Mouse (Mus musculus) limb, embryonic 11.5 days (tissue): Measurements from ENCODE around the gene Inha. TPM values are rescaled to one million over a fixed set of nuclear protein-coding genes. Genes with fewer than 3 reads are reported as not detected.

Source experiments
- ATAC-seq: fragments of 200-750 bp; cut with Nextera tagmentation; 2 replicates; pipeline ENCODE4 v1.8.0; 2017; ENCODE audit warnings: low read depth; ENCODE audit not compliant: insufficient number of reproducible peaks, low FRiP score, low TSS enrichment
- DNase-seq: peaks from one replicate; pipeline ENCODE4 v3.0.0-alpha.2; 2015; ENCODE audit warnings: low spot score
- H3K27ac ChIP-seq: fragments of 300-500 bp; sonication (generic); replicated peaks from 2 replicates; pipeline ENCODE4 v1.5.1; 2014; ENCODE audit warnings: low read depth, mild to moderate bottlenecking, low read length
- H3K27me3 ChIP-seq: fragments of 300-500 bp; sonication (generic); 2 replicates; pipeline ENCODE4 v1.6.1; 2014; ENCODE audit warnings: mild to moderate bottlenecking, low read length, mixed read lengths; ENCODE audit not compliant: control insufficient read depth, insufficient read depth
- H3K36me3 ChIP-seq: fragments of 300-500 bp; sonication (generic); 2 replicates; pipeline ENCODE4 v1.6.1; 2014; ENCODE audit warnings: mild to moderate bottlenecking, low read length, moderate library complexity, mixed read lengths; ENCODE audit not compliant: control insufficient read depth, insufficient read depth
- H3K4me1 ChIP-seq: fragments of 300-500 bp; sonication (generic); 2 replicates; pipeline ENCODE4 v1.6.1; 2014; ENCODE audit warnings: low read length, mixed read lengths; ENCODE audit not compliant: control insufficient read depth, insufficient read depth
- H3K4me2 ChIP-seq: fragments of 300-500 bp; sonication (generic); 2 replicates; pipeline ENCODE4 v1.6.1; 2014; ENCODE audit warnings: low read depth, mild to moderate bottlenecking, moderate library complexity; ENCODE audit not compliant: severe bottlenecking
- H3K4me3 ChIP-seq: fragments of 300-500 bp; sonication (generic); 2 replicates; pipeline ENCODE4 v1.5.1; 2014; ENCODE audit warnings: low read depth, low read length
- H3K9ac ChIP-seq: fragments of 300-500 bp; sonication (generic); 2 replicates; pipeline ENCODE4 v1.6.1; 2014; ENCODE audit warnings: mild to moderate bottlenecking, low read length
- H3K9me3 ChIP-seq: fragments of 300-500 bp; sonication (generic); 2 replicates; pipeline ENCODE4 v1.6.1; 2016; ENCODE audit warnings: low read length; ENCODE audit not compliant: control insufficient read depth
- WGBS: fragments of 180-500 bp; shearing (Covaris S2); extraction: QIAGEN DNeasy Blood & Tissue Kit; methylation state at CpG from one replicate; pipeline ENCODE4 v1.1.7; 2014; 5-methylcytosine and 5-hydroxymethylcytosine counted together
- polyA plus RNA-seq: library from polyadenylated mRNA; unstranded; fragments of >200 nt; fragmentation: Nextera tagmentation; extraction: Ambion mirVana; gene quantifications from 2 replicates; pipeline ENCODE4 v1.2.1, GENCODE M21; 2014

Gene Inha
- polyA plus RNA-seq, 1 experiment from 2014 or later = 2.3 TPM

DNA sequence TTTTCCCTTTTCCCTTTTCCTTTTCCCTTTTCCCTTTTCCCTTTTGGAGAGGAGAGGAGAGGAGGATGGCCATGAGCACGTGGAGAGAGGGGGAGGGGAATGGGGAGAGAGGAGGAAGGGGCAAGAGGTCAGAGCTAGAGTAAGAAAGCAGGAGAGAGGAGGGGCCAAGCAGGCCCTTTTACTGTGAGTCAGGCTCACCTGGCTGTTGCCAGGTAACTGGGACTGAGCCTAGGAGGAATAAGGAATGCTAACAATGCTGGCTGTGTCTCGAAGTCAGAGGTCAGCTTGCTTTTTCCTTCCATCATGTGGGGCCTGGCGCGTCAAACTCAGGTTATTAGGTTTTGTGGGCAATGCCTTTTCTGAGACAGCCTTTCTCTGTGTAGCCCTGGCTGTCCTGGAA, 11.1 kb downstream of the Inha start:
- no peak overlapping the region for H3K4me2 ChIP-seq
- no peak overlapping the region for H3K27ac ChIP-seq
- DNase-seq = no peak
- H3K4me1 ChIP-seq = no peaks in the 10 kb centered on the region
- no peaks in the 10 kb centered on the region for H3K36me3 ChIP-seq
- H3K27me3 ChIP-seq = no peaks in the 10 kb centered on the region
- H3K9ac ChIP-seq = no peak overlapping the region
- no peak overlapping the region for H3K4me3 ChIP-seq
- no peak for ATAC-seq
- whole genome bisulfite sequencing = 49% methylated on average over 4 of the region's 4 CpGs
- no peaks in the 10 kb centered on the region; the same call in 1 of the 2 replicates for H3K9me3 ChIP-seq

DNA sequence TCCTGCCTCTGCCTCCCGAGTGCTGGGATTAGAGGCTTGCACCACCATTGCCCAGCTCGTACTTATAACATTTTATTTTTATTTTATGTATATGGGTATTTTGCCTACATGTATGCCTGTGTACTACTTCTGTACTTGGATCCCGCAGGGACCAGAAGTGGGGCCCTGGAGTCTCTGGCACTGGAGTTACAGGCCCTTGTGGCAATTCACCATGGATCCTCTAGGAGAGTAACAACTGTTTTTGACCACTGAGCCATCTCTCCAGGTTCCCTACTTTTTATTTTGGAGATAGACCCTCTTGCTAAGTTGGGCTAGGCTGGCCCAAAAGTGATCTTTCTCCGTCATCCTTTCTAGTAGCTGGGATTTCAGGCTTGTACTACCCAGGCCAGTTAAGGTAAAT, 11.6 kb downstream of the Inha start:
- Histone ChIP-seq H3K9me3 (no peaks in the 10 kb centered on the region; the same call in 1 of the 2 replicates), H3K9ac (no peak overlapping the region), H3K36me3 (no peaks in the 10 kb centered on the region), H3K4me1 (no peaks in the 10 kb centered on the region), H3K27me3 (no peaks in the 10 kb centered on the region), H3K27ac (no peak overlapping the region), H3K4me2 (no peak overlapping the region), H3K4me3 (no peak overlapping the region)
- DNase-seq = no peak
- 93% methylated on average over 4 of the region's 4 CpGs for WGBS
- no peak for ATAC-seq

DNA sequence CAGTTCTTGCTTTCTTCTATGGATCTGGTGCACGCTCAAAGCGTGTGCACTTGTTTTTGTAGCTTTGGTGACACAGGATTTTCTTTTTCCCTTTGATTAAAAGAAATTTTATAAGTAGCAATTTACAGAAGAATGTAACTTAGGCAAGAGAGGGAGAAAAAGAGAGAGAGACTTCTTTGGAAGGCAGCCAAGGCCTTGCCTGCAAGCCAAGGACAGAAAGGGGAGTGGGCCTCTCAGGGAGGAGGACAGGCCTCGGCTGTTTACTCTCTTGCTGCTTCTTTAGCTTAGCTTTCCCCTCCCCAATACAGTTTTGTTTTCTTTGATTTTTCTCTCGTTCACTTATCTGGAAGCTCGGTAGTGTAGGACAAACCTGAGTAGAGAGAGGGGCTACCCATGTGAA, 12.7 kb downstream of the Inha start:
- no peak overlapping the region for H3K4me3 ChIP-seq
- H3K4me2 ChIP-seq = no peak overlapping the region
- no peak overlapping the region for H3K27ac ChIP-seq
- no peaks in the 10 kb centered on the region for H3K36me3 ChIP-seq
- H3K9ac ChIP-seq = no peak overlapping the region
- no peaks in the 10 kb centered on the region; the same call in 1 of the 2 replicates for H3K9me3 ChIP-seq
- H3K27me3 ChIP-seq = no peaks in the 10 kb centered on the region
- H3K4me1 ChIP-seq = no peaks in the 10 kb centered on the region
- 89% methylated on average over 5 of the region's 5 CpGs for WGBS
- ATAC-seq (no peak), DNase-seq (no peak)

DNA sequence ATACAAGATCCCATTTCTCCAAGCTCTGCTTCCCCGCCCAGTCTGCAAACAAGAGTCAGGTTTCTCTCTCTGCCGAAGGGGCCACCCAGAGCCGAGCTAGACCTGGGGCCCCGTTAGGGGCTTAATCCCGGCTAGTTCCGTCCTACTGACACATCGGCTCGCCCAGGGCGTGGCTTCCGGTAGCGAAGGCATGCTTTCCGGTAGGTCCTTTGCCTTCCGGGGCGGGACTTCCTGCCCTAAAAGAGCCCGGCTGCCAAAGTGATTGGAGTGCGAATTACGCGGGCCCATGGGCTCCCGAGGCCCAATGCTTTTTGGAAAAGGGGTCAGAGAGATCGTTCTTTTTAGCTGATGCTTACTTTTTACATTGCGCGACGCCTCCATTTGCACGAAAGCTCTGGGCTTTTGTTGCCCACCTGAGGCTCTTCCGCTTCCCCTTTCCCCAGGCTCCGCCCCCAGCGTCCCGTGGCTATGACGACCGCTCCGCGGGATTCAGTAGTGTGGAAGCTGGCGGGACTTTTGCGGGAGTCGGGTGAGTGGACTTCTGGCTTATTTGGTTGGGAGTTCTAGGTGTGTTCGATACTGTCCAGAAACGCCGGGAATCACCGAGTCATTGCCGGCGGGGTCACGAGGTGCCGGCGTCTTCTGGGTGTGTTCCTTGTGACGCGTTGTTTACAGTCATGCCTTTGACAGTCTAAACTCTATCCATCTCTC, 14.6 kb downstream of the Inha start, which contains the start of gene Stk11ip:
TSS of gene Stk11ip (plus strand) at position 209 of the 711 bp plus-strand sequence.
- Histone ChIP-seq H3K9me3 (no peaks in the 10 kb centered on the region; the same call in 1 of the 2 replicates), H3K27me3 (no peaks in the 10 kb centered on the region), H3K36me3 (peaks cover 4% of the 10 kb centered on the region), H3K4me3 (peak within 1 kb of the TSS; percentile 51), H3K9ac (peak within 1 kb of the TSS; percentile 49; the same call in 1 of the 2 replicates), H3K4me1 (no peaks in the 10 kb centered on the region), H3K27ac (peak within 1 kb of the TSS; percentile 92), H3K4me2 (peak within 1 kb of the TSS; percentile 55)
- DNase-seq (peak; percentile 97), ATAC-seq (peak; percentile 96)
- WGBS = under 1% methylated on average over 46 of the region's 46 CpGs

DNA sequence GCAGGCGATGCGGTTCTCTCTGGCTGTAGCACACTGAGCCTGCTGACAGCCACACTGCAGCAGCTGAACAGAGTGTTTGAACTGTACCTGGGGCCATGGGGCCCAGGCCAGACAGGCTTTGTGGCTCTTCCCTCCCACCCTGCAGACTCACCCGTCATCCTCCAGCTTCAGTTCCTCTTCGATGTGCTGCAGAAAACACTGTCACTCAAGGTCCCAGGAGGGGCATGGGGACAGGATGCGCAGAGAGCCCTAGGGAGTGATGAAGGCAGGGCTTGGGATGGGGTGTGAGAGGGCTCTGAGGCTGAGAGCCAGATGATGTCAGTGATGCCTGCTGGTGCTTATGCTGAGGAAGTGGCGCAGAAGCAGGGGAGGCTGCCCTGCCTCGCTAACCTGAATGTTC, 17.8 kb downstream of the Inha start:
- 93% methylated on average over 7 of the region's 7 CpGs for WGBS
- ATAC-seq (no peak), DNase-seq (no peak)
- no peaks in the 10 kb centered on the region for H3K4me1 ChIP-seq
- peaks cover 6% of the 10 kb centered on the region for H3K36me3 ChIP-seq
- no peaks in the 10 kb centered on the region; the same call in 1 of the 2 replicates for H3K9me3 ChIP-seq
- no peak overlapping the region for H3K9ac ChIP-seq
- H3K4me2 ChIP-seq = no peak overlapping the region
- H3K27me3 ChIP-seq = no peaks in the 10 kb centered on the region
- H3K27ac ChIP-seq = no peak overlapping the region
- no peak overlapping the region for H3K4me3 ChIP-seq

DNA sequence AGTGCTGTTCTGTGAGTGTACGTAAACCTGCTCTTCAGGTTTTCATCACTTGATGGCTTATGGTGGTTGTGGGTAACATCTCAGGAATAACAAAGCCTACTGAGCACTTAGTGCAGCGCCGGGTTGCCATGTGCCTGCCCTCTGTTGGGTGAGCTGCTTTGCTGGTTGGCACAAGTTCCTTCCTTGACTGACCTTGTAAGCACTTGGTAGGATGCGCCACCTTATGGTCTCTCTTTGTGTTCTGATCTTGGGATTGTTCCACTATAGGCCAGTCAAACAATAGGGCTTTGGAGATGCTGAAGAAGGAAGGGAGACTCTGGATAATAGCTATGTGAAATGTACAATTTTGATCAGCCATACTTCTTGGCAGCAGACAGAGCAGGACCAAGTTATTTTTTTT, 23.7 kb downstream of the Inha start:
- Histone ChIP-seq H3K9me3 (no peaks in the 10 kb centered on the region), H3K4me1 (no peaks in the 10 kb centered on the region), H3K27ac (no peak overlapping the region), H3K4me2 (no peak overlapping the region), H3K9ac (no peak overlapping the region), H3K36me3 (peaks cover 6% of the 10 kb centered on the region), H3K27me3 (no peaks in the 10 kb centered on the region), H3K4me3 (no peak overlapping the region)
- DNase-seq (no peak), ATAC-seq (no peak)
- 83% methylated on average over 4 of the region's 4 CpGs for WGBS

DNA sequence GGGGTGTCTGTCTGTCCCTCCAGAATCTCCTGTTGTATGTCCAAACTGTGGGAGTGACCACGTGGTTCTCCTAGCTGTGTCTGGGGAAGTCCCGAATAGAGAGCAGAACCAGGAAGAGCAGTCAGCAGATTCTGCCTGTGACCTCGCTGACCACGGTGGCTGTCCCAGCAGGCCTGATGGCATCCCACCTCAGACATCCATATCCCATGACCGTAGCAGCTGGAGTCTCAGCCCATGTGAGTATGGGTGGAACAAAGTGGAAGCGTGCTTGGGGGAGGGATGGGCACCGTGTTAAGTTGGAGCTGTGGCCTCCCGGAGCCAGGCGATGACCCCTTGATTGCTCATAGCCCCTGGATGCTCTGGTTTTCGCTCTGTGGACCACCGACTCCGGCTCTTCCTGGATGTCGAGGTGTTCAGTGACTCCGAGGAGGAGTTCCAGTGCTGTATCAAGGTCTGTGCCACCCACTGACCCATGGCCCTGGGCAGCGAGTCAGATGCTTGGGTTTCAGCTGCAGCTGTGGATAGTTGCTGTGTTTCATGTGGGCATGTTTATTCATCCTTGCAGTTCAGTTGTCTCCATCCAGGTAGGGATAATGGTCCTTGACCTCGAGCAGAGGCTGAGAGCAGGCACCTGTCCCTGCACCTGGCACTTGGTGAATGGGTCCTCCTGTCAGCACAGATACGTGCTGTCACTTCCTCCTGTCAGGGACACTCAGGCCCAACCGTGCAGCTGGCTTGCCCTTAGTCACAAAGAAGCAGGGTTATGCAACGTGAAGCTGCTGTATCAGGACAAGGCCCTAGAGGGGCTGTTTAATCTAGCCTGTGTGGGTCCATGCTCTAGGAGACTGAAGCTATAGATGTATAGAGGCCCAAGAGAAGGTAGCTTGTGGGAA, 25.6 kb downstream of the Inha start:
- peaks cover 2% of the 10 kb centered on the region; the same call in 1 of the 2 replicates for H3K36me3 ChIP-seq
- no peaks in the 10 kb centered on the region for H3K4me1 ChIP-seq
- no peak for DNase-seq
- H3K4me2 ChIP-seq = no peak overlapping the region
- no peaks in the 10 kb centered on the region for H3K27me3 ChIP-seq
- H3K27ac ChIP-seq = no peak overlapping the region
- H3K4me3 ChIP-seq = no peak overlapping the region
- WGBS = 89% methylated on average over 19 of the region's 19 CpGs
- no peak overlapping the region for H3K9ac ChIP-seq
- ATAC-seq = no peak
- no peaks in the 10 kb centered on the region for H3K9me3 ChIP-seq

DNA sequence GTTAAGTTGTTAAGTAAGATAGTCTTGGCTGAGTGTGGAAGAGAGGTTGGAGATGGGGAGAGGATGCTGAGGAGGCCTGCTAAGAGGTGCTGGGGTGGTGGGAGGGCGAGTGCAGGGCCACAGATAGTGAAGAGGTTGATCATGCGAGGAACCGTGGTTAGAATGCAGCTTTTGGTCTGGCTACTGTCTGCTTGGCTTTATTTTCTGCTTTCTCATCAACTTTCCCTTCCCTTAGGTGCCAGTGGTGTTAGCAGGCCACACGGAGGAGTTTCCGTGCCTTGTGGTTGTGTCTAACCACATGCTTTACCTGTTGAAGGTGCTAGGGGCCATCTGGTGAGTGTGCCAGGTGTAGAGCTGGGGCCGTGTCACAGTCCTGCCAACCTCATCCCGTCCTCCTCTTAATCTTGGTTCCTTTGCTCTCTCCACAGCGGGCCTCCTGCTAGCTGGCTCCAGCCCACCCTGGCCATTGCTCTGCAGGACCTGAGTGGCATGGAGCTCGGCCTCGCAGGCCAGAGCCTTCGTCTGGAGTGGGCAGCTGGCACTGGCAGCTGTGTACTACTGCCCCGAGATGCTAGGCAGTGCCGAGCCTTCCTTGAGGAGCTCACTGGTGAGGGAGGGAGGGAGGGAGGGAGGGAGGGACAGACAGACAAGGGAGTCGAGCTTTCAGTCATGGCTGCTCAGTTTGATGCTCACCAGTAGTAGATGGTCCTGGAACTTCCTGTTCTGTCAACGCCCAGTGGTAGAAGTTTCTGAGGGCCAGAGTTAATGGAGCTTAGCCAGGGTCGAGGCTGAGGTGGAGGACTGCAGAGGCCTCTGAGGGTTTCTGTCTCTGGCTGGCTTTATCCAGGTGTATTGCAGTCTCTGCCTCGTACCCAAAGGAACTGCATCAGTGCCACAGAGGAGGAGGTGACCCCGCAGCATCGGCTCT, 26.7 kb downstream of the Inha start:
- Histone ChIP-seq H3K9ac (no peak overlapping the region), H3K27me3 (no peaks in the 10 kb centered on the region), H3K4me2 (no peak overlapping the region), H3K4me1 (no peaks in the 10 kb centered on the region), H3K9me3 (no peaks in the 10 kb centered on the region), H3K36me3 (peaks cover 2% of the 10 kb centered on the region; the same call in 1 of the 2 replicates), H3K27ac (no peak overlapping the region), H3K4me3 (no peak overlapping the region)
- ATAC-seq (no peak), DNase-seq (no peak)
- 87% methylated on average over 19 of the region's 19 CpGs for WGBS
